Mouse (Mus musculus): ENCODE results near the gene Ppt2. TPM values are rescaled to one million over a fixed set of nuclear protein-coding genes. Genes with fewer than 3 reads are reported as not detected.

Ppt2 gene
- polyA plus RNA-seq, 1 experiment from 2014 or later = 31.2 TPM

- Histone ChIP-seq H3K27ac (ENCODE audit: low read length) (peak overlapping the region; percentile 82), H3K9ac (replicated peaks; ENCODE audit: low read depth, low read length) (0 out of 2 replicates have a peak overlapping the region, but pooled peaks have one; percentile 14), H3K9me3 (ENCODE audit: control insufficient read depth, low read depth, low read length) (no peaks in the 10 kb centered on the region), H3K36me3 (ENCODE audit: control insufficient read depth, insufficient read depth, low read length) (no peaks in the 10 kb centered on the region), H3K4me2 (replicated peaks; ENCODE audit: low read depth, low read length) (no peak overlapping the region), H3K4me3 (ENCODE audit: low read depth, low read length) (no peak overlapping the region), H3K4me1 (ENCODE audit: control insufficient read depth, insufficient read depth, low read length) (peaks cover 7% of the 10 kb centered on the region; the same call in 1 of the 2 replicates), H3K27me3 (ENCODE audit: control insufficient read depth, insufficient read depth, low read length) (no peaks in the 10 kb centered on the region)
- no peak; the same call in 1 of the 2 replicates for ATAC-seq (ENCODE audit: insufficient number of reproducible peaks, insufficient read depth, low FRiP score, low read depth)
- 15% methylated on average over 11 of the region's 11 CpGs for WGBS
These were observed 12.7 kb upstream of the Ppt2 start for GRCm38 (mm10) chr17:34640778-34641601.

GRCm38 (mm10) chr17:34639461-34640255 is 11.3 kb upstream of the Ppt2 start:
- Histone ChIP-seq H3K36me3 (ENCODE audit: control insufficient read depth, insufficient read depth, low read length) (no peaks in the 10 kb centered on the region), H3K27me3 (ENCODE audit: control insufficient read depth, insufficient read depth, low read length) (no peaks in the 10 kb centered on the region), H3K4me2 (replicated peaks; ENCODE audit: low read depth, low read length) (no peak overlapping the region), H3K4me3 (ENCODE audit: low read depth, low read length) (no peak overlapping the region), H3K9me3 (ENCODE audit: control insufficient read depth, low read depth, low read length) (no peaks in the 10 kb centered on the region), H3K9ac (replicated peaks; ENCODE audit: low read depth, low read length) (no peak overlapping the region), H3K4me1 (ENCODE audit: control insufficient read depth, insufficient read depth, low read length) (peaks cover 7% of the 10 kb centered on the region; the same call in 1 of the 2 replicates), H3K27ac (ENCODE audit: low read length) (no peak overlapping the region)
- 80% methylated on average over 7 of the region's 7 CpGs for WGBS
- no peak for ATAC-seq (ENCODE audit: insufficient number of reproducible peaks, insufficient read depth, low FRiP score, low read depth)

- Histone ChIP-seq H3K9me3 (ENCODE audit: control insufficient read depth, low read depth, low read length) (no peaks in the 10 kb centered on the region), H3K4me3 (ENCODE audit: low read depth, low read length) (no peak overlapping the region), H3K36me3 (ENCODE audit: control insufficient read depth, insufficient read depth, low read length) (no peaks in the 10 kb centered on the region), H3K4me2 (replicated peaks; ENCODE audit: low read depth, low read length) (no peak overlapping the region), H3K9ac (replicated peaks; ENCODE audit: low read depth, low read length) (no peak overlapping the region), H3K4me1 (ENCODE audit: control insufficient read depth, insufficient read depth, low read length) (peaks cover 7% of the 10 kb centered on the region; the same call in 1 of the 2 replicates), H3K27me3 (ENCODE audit: control insufficient read depth, insufficient read depth, low read length) (no peaks in the 10 kb centered on the region), H3K27ac (ENCODE audit: low read length) (no peak overlapping the region)
- WGBS = 61% methylated on average over 3 of the region's 3 CpGs
- ATAC-seq (ENCODE audit: insufficient number of reproducible peaks, insufficient read depth, low FRiP score, low read depth) = no peak
These were observed 9.1 kb upstream of the Ppt2 start for GRCm38 (mm10) chr17:34637459-34637858.

GRCm38 (mm10) chr17:34635671-34636070 is 7.4 kb upstream of the Ppt2 start:
- Histone ChIP-seq H3K4me2 (replicated peaks; ENCODE audit: low read depth, low read length) (no peak overlapping the region), H3K9me3 (ENCODE audit: control insufficient read depth, low read depth, low read length) (no peaks in the 10 kb centered on the region), H3K4me3 (ENCODE audit: low read depth, low read length) (no peak overlapping the region), H3K27ac (ENCODE audit: low read length) (no peak overlapping the region), H3K9ac (replicated peaks; ENCODE audit: low read depth, low read length) (no peak overlapping the region), H3K36me3 (ENCODE audit: control insufficient read depth, insufficient read depth, low read length) (no peaks in the 10 kb centered on the region), H3K27me3 (ENCODE audit: control insufficient read depth, insufficient read depth, low read length) (peaks cover 11% of the 10 kb centered on the region), H3K4me1 (ENCODE audit: control insufficient read depth, insufficient read depth, low read length) (peaks cover 15% of the 10 kb centered on the region)
- no peak for ATAC-seq (ENCODE audit: insufficient number of reproducible peaks, insufficient read depth, low FRiP score, low read depth)
- WGBS = 63% methylated on average over 2 of the region's 2 CpGs

GRCm38 (mm10) chr17:34632261-34632691 is 4.0 kb upstream of the Ppt2 start:
- Histone ChIP-seq H3K9ac (replicated peaks; ENCODE audit: low read depth, low read length) (peak overlapping the region; percentile 10; the same call in 1 of the 2 replicates), H3K4me2 (replicated peaks; ENCODE audit: low read depth, low read length) (peak overlapping the region; percentile 79), H3K36me3 (ENCODE audit: control insufficient read depth, insufficient read depth, low read length) (no peaks in the 10 kb centered on the region), H3K27ac (ENCODE audit: low read length) (no peak overlapping the region), H3K27me3 (ENCODE audit: control insufficient read depth, insufficient read depth, low read length) (peaks cover 22% of the 10 kb centered on the region), H3K4me3 (ENCODE audit: low read depth, low read length) (peak overlapping the region; percentile 35), H3K9me3 (ENCODE audit: control insufficient read depth, low read depth, low read length) (no peaks in the 10 kb centered on the region), H3K4me1 (ENCODE audit: control insufficient read depth, insufficient read depth, low read length) (peaks cover 35% of the 10 kb centered on the region)
- ATAC-seq (ENCODE audit: insufficient number of reproducible peaks, insufficient read depth, low FRiP score, low read depth) = peak; percentile 8; the same call in 1 of the 2 replicates
- 1% methylated on average over 26 of the region's 26 CpGs for WGBS

- H3K9me3 ChIP-seq (ENCODE audit: control insufficient read depth, low read depth, low read length) = no peaks in the 10 kb centered on the region
- H3K27ac ChIP-seq (ENCODE audit: low read length) = no peak overlapping the region
- H3K4me1 ChIP-seq (ENCODE audit: control insufficient read depth, insufficient read depth, low read length) = peaks cover 35% of the 10 kb centered on the region
- H3K36me3 ChIP-seq (ENCODE audit: control insufficient read depth, insufficient read depth, low read length) = no peaks in the 10 kb centered on the region
- ATAC-seq (ENCODE audit: insufficient number of reproducible peaks, insufficient read depth, low FRiP score, low read depth) = no peak
- H3K27me3 ChIP-seq (ENCODE audit: control insufficient read depth, insufficient read depth, low read length) = peaks cover 22% of the 10 kb centered on the region
- peak overlapping the region; percentile 35 for H3K4me3 ChIP-seq (ENCODE audit: low read depth, low read length)
- WGBS = 11% methylated on average over 12 of the region's 12 CpGs
- peak overlapping the region; percentile 79 for H3K4me2 ChIP-seq (replicated peaks; ENCODE audit: low read depth, low read length)
- 0 out of 2 replicates have a peak overlapping the region, but pooled peaks have one; percentile 10 for H3K9ac ChIP-seq (replicated peaks; ENCODE audit: low read depth, low read length)
These were observed 3.3 kb upstream of the Ppt2 start for GRCm38 (mm10) chr17:34631647-34632046.

- Histone ChIP-seq H3K9me3 (ENCODE audit: control insufficient read depth, low read depth, low read length) (no peaks in the 10 kb centered on the region), H3K27me3 (ENCODE audit: control insufficient read depth, insufficient read depth, low read length) (peaks cover 22% of the 10 kb centered on the region), H3K4me1 (ENCODE audit: control insufficient read depth, insufficient read depth, low read length) (peaks cover 42% of the 10 kb centered on the region), H3K4me2 (replicated peaks; ENCODE audit: low read depth, low read length) (peak overlapping the region; percentile 44), H3K9ac (replicated peaks; ENCODE audit: low read depth, low read length) (no peak overlapping the region), H3K36me3 (ENCODE audit: control insufficient read depth, insufficient read depth, low read length) (no peaks in the 10 kb centered on the region), H3K27ac (ENCODE audit: low read length) (no peak overlapping the region), H3K4me3 (ENCODE audit: low read depth, low read length) (peak overlapping the region; percentile 16)
- no peak for ATAC-seq (ENCODE audit: insufficient number of reproducible peaks, insufficient read depth, low FRiP score, low read depth)
- WGBS = 5% methylated on average over 48 of the region's 48 CpGs
These were observed 2.5 kb upstream of the Ppt2 start for GRCm38 (mm10) chr17:34630761-34631301.
